Mouse (Mus musculus): ENCODE measurements around the gene Amdhd1. TPM values are rescaled to one million over a fixed set of nuclear protein-coding genes. Genes with fewer than 3 reads are reported as not detected.

Amdhd1 gene
- polyA plus RNA-seq (2015; fragmentation: Nextera tagmentation; extraction: Ambion mirVana): 0.08 and 0.09 TPM in 2 replicates

DNA sequence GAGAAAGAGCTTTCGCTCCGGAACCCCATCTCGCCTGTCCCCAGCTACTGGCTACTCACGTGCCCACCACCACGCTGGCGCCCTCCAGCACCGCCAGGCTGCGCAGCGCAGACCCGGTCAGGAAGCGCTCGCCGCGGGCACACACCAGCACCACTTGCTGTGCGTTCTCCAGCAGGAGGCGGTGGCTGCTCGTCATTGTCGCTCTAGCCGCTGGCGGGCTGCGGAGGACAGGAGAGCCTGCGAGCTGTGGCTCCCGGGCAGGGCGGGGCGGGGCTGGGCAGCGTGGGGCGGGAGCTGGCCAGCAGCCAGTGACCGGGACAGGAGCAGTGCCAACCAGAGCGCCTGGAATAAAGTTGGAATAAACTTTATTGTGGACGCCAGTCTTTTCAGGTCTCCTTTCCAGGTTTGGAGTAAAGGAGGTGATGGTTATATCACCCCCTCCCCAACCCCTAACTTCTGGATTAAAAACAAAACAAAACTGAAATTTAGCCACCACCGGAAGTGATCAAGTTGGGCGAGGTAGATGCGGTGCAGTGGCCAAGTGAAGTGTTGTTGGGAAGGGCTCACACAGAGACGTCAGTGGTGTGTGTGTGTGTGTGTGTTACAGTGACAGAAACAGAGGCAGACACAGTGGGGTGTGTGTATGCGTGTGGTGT is at the start of gene Amdhd1:
Amdhd1 (minus strand) TSS at position 259 of the 656 bp plus-strand sequence.
- H3K27me3 ChIP-seq: peaks cover 25% of the 10 kb centered on the region
- H3K4me3 ChIP-seq: peak within 1 kb of the TSS; percentile 38
- peak within 1 kb of the TSS; percentile 72 for H3K4me2 ChIP-seq
- H3K4me1 ChIP-seq (replicated peaks): peaks cover 13% of the 10 kb centered on the region
- H3K36me3 ChIP-seq: no peaks in the 10 kb centered on the region
- peak within 1 kb of the TSS; percentile 62 for H3K9ac ChIP-seq
- ATAC-seq (ENCODE audit: low FRiP score): peak; percentile 93
- WGBS: 4% methylated on average over 35 of the region's 35 CpGs
- H3K27ac ChIP-seq: no peak within 1 kb of the TSS
- no peaks in the 10 kb centered on the region for H3K9me3 ChIP-seq

DNA sequence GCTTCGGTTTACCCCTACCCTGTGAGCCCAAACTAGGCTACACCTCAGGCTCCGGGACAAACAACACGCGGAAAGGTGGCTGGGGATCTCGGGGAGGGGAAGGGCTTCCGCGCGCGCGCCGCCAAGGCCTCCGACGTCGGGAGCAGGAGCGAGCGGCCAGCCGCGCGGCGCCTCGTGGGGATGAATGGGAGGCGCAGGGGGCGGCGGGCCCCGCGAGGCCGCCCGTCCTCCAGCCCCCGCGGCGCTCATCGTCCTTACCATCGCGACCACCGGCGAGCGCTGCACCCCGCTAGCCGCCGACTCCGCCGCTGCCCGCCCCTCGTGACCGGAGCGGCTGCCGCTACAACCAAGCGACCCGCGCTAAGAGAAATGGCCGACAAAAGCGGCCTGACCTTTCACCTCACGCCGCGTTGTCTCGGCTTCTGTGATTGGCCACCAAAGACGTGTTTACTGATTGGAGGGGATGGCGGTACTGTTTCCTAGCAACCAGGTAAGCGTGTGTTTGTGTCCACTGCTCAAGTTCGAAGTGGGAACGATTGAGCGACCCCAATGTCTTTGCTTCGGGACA is 49.5 kb upstream of the Amdhd1 start, which contains the start of gene Snrpf:
Snrpf (minus strand) TSS at position 426 of the 568 bp plus-strand sequence.
- peak within 1 kb of the TSS; percentile 88 for H3K27ac ChIP-seq
- no peaks in the 10 kb centered on the region for H3K9me3 ChIP-seq
- H3K4me2 ChIP-seq: peak within 1 kb of the TSS; percentile 96
- H3K27me3 ChIP-seq: peaks cover 3% of the 10 kb centered on the region; the same call in 1 of the 2 replicates
- peaks cover 20% of the 10 kb centered on the region for H3K4me1 ChIP-seq (replicated peaks)
- H3K36me3 ChIP-seq: peaks cover 12% of the 10 kb centered on the region
- ATAC-seq (ENCODE audit: low FRiP score): peak; percentile 87
- peak within 1 kb of the TSS; percentile 91 for H3K9ac ChIP-seq
- under 1% methylated on average over 59 of the region's 63 CpGs for WGBS
- peak within 1 kb of the TSS; percentile 80 for H3K4me3 ChIP-seq

- peaks cover 20% of the 10 kb centered on the region for H3K4me1 ChIP-seq (replicated peaks)
- 2% methylated on average over 11 of the region's 11 CpGs for WGBS
- ATAC-seq (ENCODE audit: low FRiP score): peak; percentile 25
- H3K27me3 ChIP-seq: peaks cover 3% of the 10 kb centered on the region; the same call in 1 of the 2 replicates
- peak overlapping the region; percentile 91 for H3K9ac ChIP-seq
- H3K27ac ChIP-seq: peak overlapping the region; percentile 88
- peaks cover 12% of the 10 kb centered on the region for H3K36me3 ChIP-seq
- H3K4me3 ChIP-seq: peak overlapping the region; percentile 80
- H3K4me2 ChIP-seq: peak overlapping the region; percentile 96
- no peaks in the 10 kb centered on the region for H3K9me3 ChIP-seq
Observed at GRCm38 (mm10) chr10:93588796-93589195, 49.0 kb upstream of the Amdhd1 start.

- ATAC-seq (ENCODE audit: low FRiP score): no peak
- no peak overlapping the region for H3K27ac ChIP-seq
- WGBS: 69% methylated on average over 13 of the region's 13 CpGs
- H3K27me3 ChIP-seq: no peaks in the 10 kb centered on the region
- H3K9me3 ChIP-seq: no peaks in the 10 kb centered on the region
- H3K4me2 ChIP-seq: no peak overlapping the region
- no peak overlapping the region for H3K4me3 ChIP-seq
- H3K9ac ChIP-seq: no peak overlapping the region
- peaks cover 11% of the 10 kb centered on the region for H3K36me3 ChIP-seq
- H3K4me1 ChIP-seq (replicated peaks): no peaks in the 10 kb centered on the region
Observed at GRCm38 (mm10) chr10:93577271-93577886, 37.5 kb upstream of the Amdhd1 start.

DNA sequence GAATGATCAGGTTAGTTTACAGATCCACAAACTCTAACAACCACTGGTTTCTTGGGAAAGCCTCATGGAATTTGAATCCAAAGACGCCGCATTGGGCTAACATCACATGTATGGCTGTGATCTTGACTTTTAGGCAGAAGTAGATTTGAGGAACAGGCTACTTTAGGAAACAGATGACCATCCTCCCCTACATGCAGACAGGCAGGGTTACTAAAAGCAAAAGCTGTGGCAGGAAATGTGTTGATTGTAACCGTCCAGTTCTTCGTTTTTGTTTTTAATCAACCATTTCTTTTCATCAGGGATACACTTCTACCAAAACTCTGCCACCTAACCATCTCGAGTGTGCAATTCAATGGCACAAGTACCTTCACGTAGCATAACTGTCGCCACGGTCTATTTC is 36.1 kb upstream of the Amdhd1 start:
- ATAC-seq (ENCODE audit: low FRiP score): no peak
- 93% methylated on average over 8 of the region's 8 CpGs for WGBS
- Histone ChIP-seq H3K27ac (no peak overlapping the region), H3K27me3 (no peaks in the 10 kb centered on the region), H3K9ac (no peak overlapping the region), H3K4me3 (no peak overlapping the region), H3K4me1 (replicated peaks) (no peaks in the 10 kb centered on the region), H3K4me2 (no peak overlapping the region), H3K9me3 (no peaks in the 10 kb centered on the region), H3K36me3 (0 out of 2 replicates have a peak, but pooled peaks cover 2% of the 10 kb centered on the region)

- no peak overlapping the region for H3K9ac ChIP-seq
- H3K36me3 ChIP-seq: 0 out of 2 replicates have a peak, but pooled peaks cover 2% of the 10 kb centered on the region
- 73% methylated on average over 4 of the region's 4 CpGs for WGBS
- no peaks in the 10 kb centered on the region for H3K27me3 ChIP-seq
- H3K27ac ChIP-seq: no peak overlapping the region
- no peak overlapping the region for H3K4me3 ChIP-seq
- ATAC-seq (ENCODE audit: low FRiP score): no peak
- H3K4me2 ChIP-seq: no peak overlapping the region
- H3K9me3 ChIP-seq: no peaks in the 10 kb centered on the region
- no peaks in the 10 kb centered on the region for H3K4me1 ChIP-seq (replicated peaks)
Observed at GRCm38 (mm10) chr10:93574966-93575365, 35.1 kb upstream of the Amdhd1 start.

DNA sequence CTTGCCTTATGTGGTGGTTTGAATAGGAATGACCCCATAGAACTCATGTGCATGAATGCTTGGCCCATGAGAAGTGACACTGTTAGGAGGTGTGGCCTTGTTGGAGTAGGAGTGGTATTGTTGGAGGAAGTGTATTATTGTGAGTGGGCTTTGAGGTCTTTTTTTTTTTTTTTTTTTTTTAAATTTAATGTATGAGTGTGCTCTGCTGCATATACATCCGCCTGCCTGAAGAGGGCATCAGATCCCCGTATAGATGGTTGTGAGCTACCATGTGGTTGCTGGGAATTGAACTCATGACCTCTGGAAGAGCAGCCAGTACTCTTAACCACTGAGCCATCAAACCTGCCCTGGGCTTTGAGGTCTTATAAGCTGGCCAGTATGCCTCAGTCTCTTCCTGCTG is 32.4 kb upstream of the Amdhd1 start:
- no peak for ATAC-seq (ENCODE audit: low FRiP score)
- H3K27me3 ChIP-seq: no peaks in the 10 kb centered on the region
- no peak overlapping the region for H3K4me2 ChIP-seq
- no peak overlapping the region for H3K27ac ChIP-seq
- no peaks in the 10 kb centered on the region for H3K9me3 ChIP-seq
- no peaks in the 10 kb centered on the region for H3K4me1 ChIP-seq (replicated peaks)
- no peaks in the 10 kb centered on the region for H3K36me3 ChIP-seq
- 57% methylated on average over 2 of the region's 2 CpGs for WGBS
- H3K4me3 ChIP-seq: no peak overlapping the region
- H3K9ac ChIP-seq: no peak overlapping the region

- Histone ChIP-seq H3K36me3 (no peaks in the 10 kb centered on the region), H3K9ac (no peak overlapping the region), H3K4me1 (replicated peaks) (no peaks in the 10 kb centered on the region), H3K27ac (no peak overlapping the region), H3K4me2 (no peak overlapping the region), H3K4me3 (no peak overlapping the region), H3K27me3 (no peaks in the 10 kb centered on the region), H3K9me3 (no peaks in the 10 kb centered on the region)
- no peak for ATAC-seq (ENCODE audit: low FRiP score)
- 86% methylated on average over 6 of the region's 6 CpGs for WGBS
Observed at GRCm38 (mm10) chr10:93568671-93569070, 28.8 kb upstream of the Amdhd1 start.

DNA sequence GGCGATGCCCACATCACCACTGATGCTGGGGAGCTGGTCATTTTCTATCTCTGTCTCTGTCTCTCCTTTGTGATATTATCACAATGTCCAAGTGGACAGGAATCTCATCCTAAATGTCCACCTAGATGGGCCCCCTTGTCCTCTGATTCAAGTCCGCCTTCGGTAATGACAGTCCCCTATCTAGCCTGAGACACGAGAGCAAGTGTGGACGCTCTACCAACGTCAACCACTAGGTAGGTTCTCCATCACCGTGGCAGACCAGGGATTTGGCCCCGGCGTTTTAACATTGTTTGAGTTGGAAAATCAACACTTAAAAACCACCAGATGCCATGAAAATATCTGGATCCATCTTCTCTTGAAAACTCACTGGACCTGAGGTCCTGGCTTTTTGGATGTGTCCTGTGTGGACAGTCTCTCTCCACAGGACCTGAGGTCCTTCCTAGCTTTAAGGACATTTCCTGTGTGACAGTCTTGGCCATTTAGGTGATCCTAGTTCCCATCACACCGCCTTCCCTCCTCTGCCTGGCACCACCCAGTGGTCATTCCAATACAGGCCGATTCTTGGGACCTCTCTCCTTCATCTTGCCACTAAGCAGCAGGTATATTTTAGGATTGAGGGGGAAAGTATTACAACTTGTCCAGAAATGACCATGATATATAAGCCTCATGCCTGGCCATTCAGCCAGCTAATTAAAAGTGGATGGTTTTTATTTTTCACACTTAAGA is 28.2 kb upstream of the Amdhd1 start:
- H3K9me3 ChIP-seq: no peaks in the 10 kb centered on the region
- H3K4me3 ChIP-seq: no peak overlapping the region
- H3K27me3 ChIP-seq: no peaks in the 10 kb centered on the region
- WGBS: 94% methylated on average over 11 of the region's 11 CpGs
- no peaks in the 10 kb centered on the region for H3K36me3 ChIP-seq
- H3K27ac ChIP-seq: no peak overlapping the region
- no peak for ATAC-seq (ENCODE audit: low FRiP score)
- H3K9ac ChIP-seq: no peak overlapping the region
- H3K4me1 ChIP-seq (replicated peaks): no peaks in the 10 kb centered on the region
- H3K4me2 ChIP-seq: no peak overlapping the region

GRCm38 (mm10) chr10:93567066-93567465 is 27.2 kb upstream of the Amdhd1 start:
- no peak overlapping the region for H3K4me3 ChIP-seq
- no peak for ATAC-seq (ENCODE audit: low FRiP score)
- no peaks in the 10 kb centered on the region for H3K4me1 ChIP-seq (replicated peaks)
- H3K4me2 ChIP-seq: no peak overlapping the region
- H3K27ac ChIP-seq: no peak overlapping the region
- H3K27me3 ChIP-seq: no peaks in the 10 kb centered on the region
- H3K9me3 ChIP-seq: no peaks in the 10 kb centered on the region
- 92% methylated on average over 10 of the region's 10 CpGs for WGBS
- no peaks in the 10 kb centered on the region for H3K36me3 ChIP-seq
- H3K9ac ChIP-seq: no peak overlapping the region

DNA sequence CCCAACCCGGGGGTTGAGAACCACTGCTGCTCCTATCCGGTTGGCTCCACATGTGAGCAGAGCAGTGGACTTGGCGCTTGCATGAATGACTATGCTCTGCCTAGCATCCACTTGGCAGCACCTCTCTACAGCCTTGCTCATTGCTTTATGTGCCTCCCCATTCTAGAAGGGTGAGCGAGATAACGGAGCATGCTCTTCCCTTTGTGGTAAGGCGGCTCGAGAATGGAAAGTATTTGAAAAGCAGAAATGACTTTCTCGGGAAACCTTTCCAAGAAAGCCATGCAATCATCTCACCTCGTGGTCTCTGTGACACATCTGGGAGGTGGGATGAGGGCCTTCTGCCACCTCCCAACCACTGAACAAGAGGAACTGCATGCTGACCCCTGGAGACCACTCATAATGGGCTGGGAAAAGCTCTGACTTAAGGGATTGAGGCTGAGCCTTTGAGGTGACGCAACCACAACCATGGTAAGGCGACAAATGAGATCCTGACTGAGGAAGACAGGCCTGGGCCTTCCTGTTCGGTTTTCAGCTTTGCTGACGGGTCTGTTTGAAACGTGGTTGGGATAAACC is 24.8 kb upstream of the Amdhd1 start:
- 93% methylated on average over 14 of the region's 14 CpGs for WGBS

DNA sequence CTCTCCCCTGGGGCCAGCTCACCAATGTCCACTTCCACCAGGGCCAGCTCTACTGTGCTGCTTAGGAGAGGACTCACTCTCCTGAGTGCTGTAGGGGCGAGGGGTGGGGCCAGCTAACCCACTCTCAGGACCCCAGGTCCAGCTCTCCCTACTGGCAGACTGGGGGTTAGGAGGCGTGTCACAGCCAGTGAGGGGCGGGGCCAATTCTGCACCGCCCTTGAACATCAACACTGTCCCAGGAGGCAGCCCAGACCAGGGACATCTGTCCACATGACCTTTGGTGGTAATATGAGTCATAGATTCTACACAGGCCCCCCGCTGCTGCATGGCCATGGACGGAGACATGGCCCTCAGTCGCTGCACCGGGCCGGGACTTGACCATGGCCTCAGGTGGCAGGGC is 20.0 kb upstream of the Amdhd1 start:
- ATAC-seq (ENCODE audit: low FRiP score): no peak
- Histone ChIP-seq H3K4me1 (replicated peaks) (no peaks in the 10 kb centered on the region), H3K27me3 (no peaks in the 10 kb centered on the region), H3K4me3 (no peak overlapping the region), H3K27ac (no peak overlapping the region), H3K36me3 (no peaks in the 10 kb centered on the region), H3K4me2 (no peak overlapping the region), H3K9me3 (no peaks in the 10 kb centered on the region), H3K9ac (no peak overlapping the region)
- WGBS: 55% methylated on average over 9 of the region's 9 CpGs

More for the DNA sequence above, 24.8 kb upstream of the Amdhd1 start:
- Histone ChIP-seq H3K4me3 (no peak overlapping the region), H3K27ac (no peak overlapping the region), H3K9ac (no peak overlapping the region), H3K9me3 (no peaks in the 10 kb centered on the region), H3K36me3 (no peaks in the 10 kb centered on the region), H3K4me1 (replicated peaks) (no peaks in the 10 kb centered on the region), H3K27me3 (no peaks in the 10 kb centered on the region), H3K4me2 (no peak overlapping the region)
- no peak for ATAC-seq (ENCODE audit: low FRiP score)

Data from hindbrain, embryonic 13.5 days (tissue).